Mouse (Mus musculus) lung, postnatal 10 days (tissue): ENCODE data around the gene Hist2h2ac.
"Not testable (repeated sequence)": the region's sequence is repeated elsewhere in the genome, so short reads cannot be mapped to it uniquely, and the experiment has no call there.

ENCODE experiments used
- DNase-seq: peaks from one replicate; pipeline ENCODE4 v3.0.0; 2021

Gene Hist2h2ac

GRCm38 (mm10) chr3:96248141-96249033, 27.7 kb upstream of the Hist2h2ac start:
- no peak for DNase-seq

DNA sequence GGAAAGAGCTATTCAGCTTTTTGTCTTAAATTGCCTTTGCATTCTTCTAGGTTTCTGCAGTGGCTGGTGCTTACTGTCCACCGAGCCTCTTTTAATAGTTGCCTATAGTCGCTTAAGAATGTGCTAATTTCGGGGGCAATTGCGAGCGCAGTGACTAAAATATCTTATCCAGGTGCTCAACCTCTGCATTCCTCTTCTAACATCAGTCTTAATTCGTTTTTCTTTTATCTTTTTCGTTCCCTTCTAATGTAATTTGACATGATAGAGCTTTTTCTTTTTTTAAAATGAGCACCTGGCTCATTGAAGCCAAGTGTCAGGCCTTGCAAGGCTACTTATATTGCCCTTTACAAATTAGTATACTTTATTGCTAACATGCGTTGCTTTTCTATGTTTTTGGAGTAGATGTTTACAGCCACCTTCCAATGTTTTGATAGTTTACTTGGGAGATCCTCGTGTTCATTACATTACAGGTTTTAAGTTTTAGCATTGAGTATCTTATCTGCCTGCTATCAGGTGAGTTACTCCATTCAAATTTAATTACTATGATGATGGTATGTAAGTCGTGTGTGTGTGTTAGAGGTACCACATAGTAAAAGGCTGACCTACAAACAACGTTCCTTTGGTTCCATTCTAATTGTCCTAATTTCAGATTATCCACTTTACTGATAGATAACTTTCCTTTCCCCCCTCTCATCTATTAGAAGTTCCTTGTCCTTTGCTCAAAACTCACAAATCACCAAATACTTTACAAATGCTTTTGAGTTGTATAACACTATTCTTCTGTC, 26.9 kb upstream of the Hist2h2ac start:
- DNase-seq: no peak

GRCm38 (mm10) chr3:96246427-96246856, 25.8 kb upstream of the Hist2h2ac start, which contains the start of gene Hist2h3c1:
TSS of gene Hist2h3c1 (plus strand) at chr3:96246685.
- not testable (repeated sequence) for DNase-seq

- not testable (repeated sequence) for DNase-seq
Observed at GRCm38 (mm10) chr3:96246018-96246417, 25.3 kb upstream of the Hist2h2ac start.

GRCm38 (mm10) chr3:96245003-96245886, 24.6 kb upstream of the Hist2h2ac start, which contains the start of gene Hist2h2aa1:
TSS of gene Hist2h2aa1 (plus strand) at chr3:96245497.
- peak; percentile 87 for DNase-seq

- no peak for DNase-seq
Observed at GRCm38 (mm10) chr3:96243921-96244572, 23.4 kb upstream of the Hist2h2ac start.

DNA sequence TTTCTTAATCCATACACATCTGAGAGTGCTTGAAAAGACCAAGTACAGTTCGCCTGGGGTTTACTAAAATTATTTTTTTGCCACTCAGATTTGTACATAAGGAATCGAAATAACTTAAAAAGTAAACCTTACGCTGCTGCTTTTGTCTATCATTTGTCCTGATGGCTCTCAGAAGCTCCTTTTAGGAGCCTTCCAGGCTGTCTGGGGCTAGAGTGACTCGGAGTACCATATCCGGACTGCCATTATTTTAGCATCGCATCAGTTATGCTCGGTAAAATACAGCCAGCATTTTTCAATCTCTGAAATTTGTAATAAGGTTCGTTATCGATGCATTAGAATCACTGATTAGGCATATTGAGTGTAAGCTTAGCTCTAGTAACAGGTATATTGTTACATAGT, 20.1 kb upstream of the Hist2h2ac start:
- no peak for DNase-seq

DNA sequence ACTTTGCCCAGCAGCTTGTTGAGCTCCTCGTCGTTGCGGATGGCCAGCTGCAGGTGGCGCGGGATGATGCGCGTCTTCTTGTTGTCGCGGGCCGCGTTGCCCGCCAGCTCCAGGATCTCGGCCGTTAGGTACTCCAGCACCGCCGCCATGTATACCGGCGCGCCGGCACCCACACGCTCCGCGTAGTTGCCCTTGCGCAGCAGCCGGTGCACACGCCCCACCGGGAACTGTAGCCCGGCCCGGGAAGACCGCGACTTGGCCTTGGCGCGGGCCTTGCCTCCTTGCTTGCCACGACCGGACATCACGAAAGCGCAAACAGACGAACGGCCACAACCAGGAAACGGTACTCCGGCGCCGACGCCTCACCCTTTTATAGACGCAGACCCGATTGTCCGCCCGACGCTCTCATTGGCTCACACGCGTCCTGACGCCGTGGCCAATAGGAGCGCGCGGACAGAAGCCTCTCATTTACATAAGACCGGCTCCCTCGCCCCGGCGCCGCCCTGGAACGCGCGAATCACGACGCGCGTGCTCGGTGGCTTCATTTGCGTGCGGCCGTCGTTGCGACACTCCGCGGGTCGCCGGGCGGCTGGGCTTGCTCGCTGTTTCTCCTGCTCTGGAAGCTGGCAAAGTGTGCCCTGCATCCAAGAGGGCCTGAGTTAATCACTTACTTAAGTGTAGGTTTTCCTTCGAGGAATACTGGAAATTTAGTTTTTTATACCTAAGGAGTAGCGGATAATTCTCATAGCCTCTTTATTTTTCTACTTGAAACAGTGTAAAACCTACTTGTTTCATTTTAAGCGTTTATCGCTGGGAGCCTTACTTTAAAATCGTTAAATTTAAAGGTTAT, 19.5 kb upstream of the Hist2h2ac start, which contains the start of gene Hist2h2aa2:
Gene Hist2h2aa2, minus strand, starts transcription at position 328 of the 850 bp plus-strand sequence.
- peak; percentile 97 for DNase-seq

DNA sequence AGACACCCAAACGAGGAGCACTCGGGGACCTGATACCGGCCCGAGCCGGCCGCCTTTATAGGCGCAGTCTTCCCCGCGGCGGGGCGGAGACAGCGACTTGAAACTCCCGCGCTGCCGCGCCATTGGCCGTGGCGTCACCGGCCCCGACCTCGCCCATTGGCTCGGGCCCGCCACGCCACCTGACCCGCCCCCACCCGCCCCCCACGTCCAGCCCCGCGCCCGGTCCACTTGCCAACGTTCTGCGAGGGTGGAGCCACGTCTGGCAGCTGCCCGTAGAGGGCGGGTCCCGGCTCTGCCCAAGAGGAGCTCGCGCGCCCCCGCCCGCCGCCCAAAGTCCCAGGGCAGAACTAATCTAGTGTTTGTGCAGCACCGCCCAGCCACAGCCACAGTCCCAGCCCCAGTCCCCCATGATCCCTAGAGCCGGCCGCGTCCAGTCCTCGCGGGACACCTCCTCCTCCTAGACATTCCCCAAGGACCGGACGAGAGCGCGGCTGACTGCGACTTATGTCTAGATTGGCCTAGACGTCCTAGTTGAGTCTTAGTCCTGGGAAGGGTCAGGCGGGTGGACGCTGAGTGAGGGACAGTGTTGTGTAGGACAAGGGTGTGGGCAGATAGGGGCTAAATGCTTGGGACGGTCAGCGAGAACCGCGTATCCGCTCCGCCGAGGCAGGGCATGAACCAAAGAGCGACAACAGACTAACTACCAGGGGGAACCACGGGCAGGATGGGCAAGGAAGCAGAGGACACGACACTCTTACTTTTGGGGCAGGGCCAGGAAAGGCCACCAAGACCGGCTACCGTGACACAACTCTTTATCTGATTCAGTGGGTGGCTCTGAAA, 18.5 kb upstream of the Hist2h2ac start, which contains the start of gene Hist2h3c2:
Gene Hist2h3c2, minus strand, starts transcription at position 174 of the 840 bp plus-strand sequence.
- DNase-seq: peak; percentile 38

DNA sequence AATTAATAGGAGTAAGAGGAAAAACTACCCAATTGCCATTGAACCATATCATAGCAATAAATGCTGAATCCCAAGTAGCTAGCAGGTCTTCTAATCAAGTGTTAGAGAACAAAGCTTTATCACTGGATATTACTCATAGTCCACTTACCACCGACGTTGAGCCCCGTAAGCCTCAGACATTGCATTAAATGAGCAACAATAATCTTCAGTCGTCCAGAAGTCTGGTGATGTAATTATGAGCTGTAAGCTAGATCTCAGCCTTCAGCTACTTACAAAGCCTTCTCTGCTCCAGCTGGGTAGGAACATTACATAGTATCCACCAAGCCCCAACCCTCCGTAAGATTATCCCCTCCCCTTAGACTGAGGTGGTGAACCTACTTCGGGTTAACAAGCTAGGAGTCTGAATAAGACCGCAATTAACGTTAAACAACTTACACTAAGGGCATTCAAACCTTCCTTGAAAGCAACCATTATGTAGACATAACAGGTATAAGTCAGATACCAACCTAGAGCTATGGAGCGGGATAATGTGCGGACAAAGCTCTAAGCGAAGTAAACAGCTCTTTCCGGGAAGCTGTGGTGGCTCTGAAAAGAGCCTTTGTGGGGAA, 17.3 kb upstream of the Hist2h2ac start:
- DNase-seq: no peak

GRCm38 (mm10) chr3:96237335-96237903, 16.7 kb upstream of the Hist2h2ac start:
- no peak for DNase-seq

DNA sequence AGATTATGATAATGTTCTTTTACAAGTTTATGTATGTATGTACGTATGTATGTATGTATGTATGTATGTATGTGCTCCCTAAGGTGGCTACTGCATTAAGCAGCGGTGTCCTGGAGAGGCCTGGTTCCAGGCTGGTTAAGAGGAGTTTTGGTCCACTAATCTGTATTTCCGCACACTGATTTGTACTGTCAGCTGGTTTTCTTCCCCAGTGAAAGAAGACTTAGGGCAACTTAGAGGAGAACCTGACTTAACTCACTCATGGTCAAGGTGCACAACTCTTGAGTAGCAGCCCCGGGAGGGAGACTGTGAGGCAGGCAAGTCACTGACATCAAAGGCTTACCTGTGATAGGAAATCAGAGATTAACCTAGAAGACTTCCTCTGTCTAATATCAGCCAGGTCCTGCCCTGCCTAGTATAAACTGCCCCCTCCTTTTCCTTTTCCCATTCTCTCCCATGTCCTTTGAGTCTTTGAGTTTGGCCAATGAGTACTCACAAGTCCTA, 16.2 kb upstream of the Hist2h2ac start:
- DNase-seq: no peak

DNA sequence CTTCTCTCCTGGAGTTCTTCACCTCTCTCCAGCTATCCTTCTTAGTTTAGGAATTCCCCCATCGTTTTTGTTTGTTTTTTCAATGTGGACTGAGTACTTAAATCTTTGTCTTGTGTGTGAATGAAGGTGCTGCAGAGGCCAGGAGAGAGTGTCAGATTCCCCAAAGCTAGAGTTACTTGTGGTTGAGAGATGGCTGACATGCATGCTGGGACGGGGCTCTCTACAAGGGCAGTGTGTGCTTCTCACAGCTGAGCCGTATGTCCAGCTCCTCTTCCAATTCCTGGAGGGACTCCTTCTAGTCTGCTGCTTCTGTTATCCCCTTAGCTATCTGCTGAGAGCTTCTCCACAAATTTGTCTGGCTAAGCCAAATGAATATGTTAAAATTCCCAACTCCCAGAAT, 15.2 kb upstream of the Hist2h2ac start:
- no peak for DNase-seq

DNA sequence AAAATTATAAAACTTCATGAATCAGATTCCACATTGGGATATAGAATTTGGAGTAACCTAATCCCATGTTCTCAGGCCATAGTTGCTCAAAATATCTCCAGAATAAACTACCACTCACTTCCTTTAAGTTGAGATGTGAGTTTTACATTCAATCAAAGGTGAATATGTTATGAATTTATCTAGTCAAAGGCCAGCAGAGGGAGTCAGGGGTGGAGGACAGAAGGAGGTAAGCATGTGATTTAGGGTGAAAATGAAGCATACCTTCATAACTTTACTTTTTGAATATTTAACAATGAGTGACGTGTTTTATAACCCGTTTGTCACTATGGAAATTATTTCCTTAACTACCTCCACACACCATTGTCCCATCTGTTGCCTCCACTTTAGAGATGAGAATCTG, 14.2 kb upstream of the Hist2h2ac start:
- no peak for DNase-seq

DNA sequence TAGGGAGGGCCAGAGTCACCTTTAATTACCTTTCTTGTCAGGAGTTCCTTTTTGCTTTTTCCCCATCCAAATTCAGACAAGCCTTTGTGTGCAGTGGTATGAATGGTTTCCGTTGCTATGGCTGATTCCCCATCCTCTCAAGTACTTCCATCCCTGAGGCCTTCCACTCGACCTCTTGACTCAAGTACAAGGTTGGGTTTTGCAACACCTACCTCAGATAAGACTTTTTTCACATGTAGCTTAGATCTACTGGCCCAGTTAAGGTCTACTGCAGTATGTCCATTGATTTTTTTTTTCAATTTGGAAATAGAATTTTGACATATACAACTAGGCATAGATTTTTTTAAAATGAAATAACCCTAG, 11.1 kb upstream of the Hist2h2ac start:
- peak; percentile 36 for DNase-seq

DNA sequence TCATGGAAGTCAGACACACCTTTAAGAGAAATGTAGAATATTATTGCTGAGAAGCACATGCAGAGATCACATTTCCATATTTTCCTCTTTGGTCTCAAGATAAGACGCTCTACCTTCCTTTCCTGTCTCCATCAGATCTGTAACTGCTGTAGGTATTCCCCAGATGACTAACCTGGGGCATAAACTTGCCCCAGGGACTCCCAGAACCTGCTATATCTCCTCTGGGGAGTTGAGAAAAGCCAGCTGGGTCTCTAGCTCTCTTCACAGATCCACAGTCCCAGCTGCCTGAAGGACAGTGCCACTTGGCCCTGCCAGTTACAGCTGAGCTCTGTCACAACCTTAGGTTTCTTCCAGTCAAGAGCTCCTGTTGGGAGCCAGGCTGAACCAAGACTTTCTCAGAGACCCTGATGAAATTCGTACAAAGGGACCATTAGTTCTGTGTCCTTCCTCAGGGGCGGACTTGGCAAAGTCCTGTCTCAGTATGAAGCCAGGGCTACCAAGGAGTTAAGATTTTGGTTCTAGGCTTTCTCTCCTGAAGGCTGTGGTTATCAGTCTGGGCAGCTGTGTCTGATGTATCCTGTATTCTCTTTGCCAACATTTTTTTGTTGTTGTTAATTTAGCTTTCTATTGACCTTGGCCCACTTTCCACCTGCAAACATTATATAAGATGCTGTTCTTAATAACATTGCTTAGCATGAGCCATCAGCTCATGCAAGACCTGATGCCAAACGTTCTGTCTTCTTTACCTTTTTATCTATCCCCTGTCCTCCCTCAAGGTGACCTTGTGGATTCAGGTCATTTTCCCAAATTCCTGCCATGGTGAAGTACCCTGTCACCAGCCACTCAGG, 10.5 kb upstream of the Hist2h2ac start:
- no peak for DNase-seq

GRCm38 (mm10) chr3:96230404-96230803, 9.7 kb upstream of the Hist2h2ac start:
- DNase-seq: no peak

- no peak for DNase-seq
Observed at GRCm38 (mm10) chr3:96228828-96229227, 8.1 kb upstream of the Hist2h2ac start.
